Mouse (Mus musculus) heart, adult 2 months (tissue): ENCODE data around the gene C77080. TPM values are rescaled to one million over a fixed set of nuclear protein-coding genes. Genes with fewer than 3 reads are reported as not detected.

Experiments used
- DNase-seq, 2 experiments: peaks; one replicate each; pipeline ENCODE4 v3.0.0; 2021
- H3K27ac ChIP-seq: fragments of 200-600 bp; 2 replicates; pipeline ENCODE4 v1.8.1; 2022
- H3K27me3 ChIP-seq: fragments of 200-500 bp; 2 replicates; pipeline ENCODE4 v1.6.1; 2012; ENCODE audit warnings: mild to moderate bottlenecking, low read length, inconsistent platforms, mixed read lengths; ENCODE audit not compliant: control insufficient read depth, insufficient read depth
- H3K36me3 ChIP-seq: fragments of 200-500 bp; 2 replicates; pipeline ENCODE4 v1.6.1; 2012; ENCODE audit warnings: low read length, inconsistent platforms; ENCODE audit not compliant: control insufficient read depth, insufficient read depth
- H3K4me1 ChIP-seq: fragments of 200-500 bp; 2 replicates; pipeline ENCODE4 v1.6.1; 2011; ENCODE audit warnings: low read length; ENCODE audit not compliant: control insufficient read depth, insufficient read depth
- H3K4me3 ChIP-seq: fragments of 200-600 bp; 2 replicates; pipeline ENCODE4 v1.8.1; 2022
- H3K79me2 ChIP-seq: fragments of 200-500 bp; replicated peaks from 2 replicates; pipeline ENCODE4 v1.6.1; 2012; ENCODE audit warnings: mild to moderate bottlenecking, inconsistent platforms, low read length, moderate library complexity, mixed read lengths; ENCODE audit not compliant: control insufficient read depth, insufficient read depth
- H3K9ac ChIP-seq: fragments of 200-500 bp; 2 replicates; pipeline ENCODE4 v1.6.1; 2012; ENCODE audit warnings: low read depth, mild to moderate bottlenecking, control low read depth, inconsistent platforms, low read length, mixed read lengths
- CTCF ChIP-seq: fragments of 200-600 bp; IDR thresholded peaks from 2 replicates; pipeline ENCODE4 v1.8.1; 2022; ENCODE audit warnings: antibody characterized with exemption, mild to moderate bottlenecking, moderate library complexity
- EP300 ChIP-seq: fragments of 200-500 bp; IDR thresholded peaks from 2 replicates; pipeline ENCODE4 v1.6.1; 2011; ENCODE audit warnings: low read depth, low read length, control low read depth; ENCODE audit not compliant: insufficient read depth
- POLR2A ChIP-seq: fragments of 200-500 bp; IDR thresholded peaks from 2 replicates; pipeline ENCODE4 v1.6.1; 2011; ENCODE audit warnings: mild to moderate bottlenecking, low read depth, low read length, control low read depth; ENCODE audit not compliant: insufficient read depth
- WGBS: fragments of 180-500 bp; shearing (Covaris S2); methylation state at CpG from one replicate; pipeline ENCODE4 v1.1.7; 2018; 5-methylcytosine and 5-hydroxymethylcytosine counted together
- intact Hi-C: fragments of 180-260 bp; cut with DNase I; formaldehyde crosslinking; loops from one replicate; pipeline ENCODE4 v1.15.1; 2025
- polyA plus RNA-seq: library from polyadenylated mRNA; depleted of rRNA; stranded (reverse); fragments of >200 nt; gene quantifications from 2 replicates; pipeline ENCODE4 v1.2.3, GENCODE M21; 2012
- total RNA-seq, 2 experiments: library from RNA; stranded (reverse); gene quantifications; 2 replicates each; pipeline ENCODE4 v1.2.3; 2021

C77080 gene
- total and polyA plus RNA-seq, 3 experiments, result 3.2 to 4.4 (median 3.7) TPM

GRCm38 (mm10) chr4:129266821-129267220, 5.6 kb upstream of the C77080 start:
- H3K9ac ChIP-seq, result no peak overlapping the region
- H3K79me2 ChIP-seq, result no peaks in the 10 kb centered on the region
- 95% methylated on average over 5 of the region's 5 CpGs for WGBS
- no peak overlapping the region for H3K27ac ChIP-seq
- H3K4me1 ChIP-seq, result peaks cover 10% of the 10 kb centered on the region
- no peak for DNase-seq
- TF ChIP-seq EP300 (no peak), POLR2A (no peak), CTCF (no peak)
- H3K27me3 ChIP-seq, result no peaks in the 10 kb centered on the region
- intact Hi-C loops, result no loop called here
- no peak overlapping the region for H3K4me3 ChIP-seq
- no peaks in the 10 kb centered on the region for H3K36me3 ChIP-seq

GRCm38 (mm10) chr4:129266191-129266590, 5.0 kb upstream of the C77080 start:
- intact Hi-C loops, result no loop called here
- no peak overlapping the region for H3K4me3 ChIP-seq
- no peaks in the 10 kb centered on the region for H3K27me3 ChIP-seq
- no peak overlapping the region for H3K9ac ChIP-seq
- DNase-seq, result no peak
- no peak overlapping the region for H3K27ac ChIP-seq
- H3K79me2 ChIP-seq, result no peaks in the 10 kb centered on the region
- 86% methylated on average over 4 of the region's 4 CpGs for WGBS
- TF ChIP-seq CTCF (no peak), POLR2A (no peak), EP300 (no peak)
- H3K36me3 ChIP-seq, result no peaks in the 10 kb centered on the region
- peaks cover 10% of the 10 kb centered on the region for H3K4me1 ChIP-seq

GRCm38 (mm10) chr4:129263225-129264021, 2.2 kb upstream of the C77080 start:
- Histone ChIP-seq H3K9ac (no peak overlapping the region), H3K36me3 (no peaks in the 10 kb centered on the region), H3K4me3 (no peak overlapping the region), H3K4me1 (peaks cover 17% of the 10 kb centered on the region), H3K79me2 (no peaks in the 10 kb centered on the region), H3K27ac (peak overlapping the region; percentile 42), H3K27me3 (no peaks in the 10 kb centered on the region)
- TF ChIP-seq CTCF, result no peak
- TF ChIP-seq EP300, result peak; percentile 64
- TF ChIP-seq POLR2A, result peak; percentile 40; the same call in 1 of the 2 replicates
- DNase-seq, result peak; percentile 60 to 73
- 19% methylated on average over 19 of the region's 19 CpGs for WGBS
- intact Hi-C loops, result loop anchor here (2.0 kb wide), 1 partner anchor 17 kb away; no protein-coding TSS in a partner anchor

GRCm38 (mm10) chr4:129260678-129261077, 526 bp downstream of the C77080 start:
- peak; percentile 59 to 65 for DNase-seq
- Histone ChIP-seq H3K4me3 (no peak overlapping the region), H3K4me1 (peaks cover 25% of the 10 kb centered on the region), H3K9ac (no peak overlapping the region), H3K27ac (no peak overlapping the region), H3K36me3 (no peaks in the 10 kb centered on the region), H3K27me3 (no peaks in the 10 kb centered on the region), H3K79me2 (no peaks in the 10 kb centered on the region)
- intact Hi-C loops, result no loop called here
- WGBS, result 23% methylated on average over 6 of the region's 6 CpGs
- TF ChIP-seq EP300 (0 out of 2 replicates have a peak, but pooled peaks have one; percentile 35), POLR2A (no peak)

- H3K9ac ChIP-seq, result no peak overlapping the region
- no peaks in the 10 kb centered on the region for H3K79me2 ChIP-seq
- no peaks in the 10 kb centered on the region for H3K36me3 ChIP-seq
- 38% methylated on average over 4 of the region's 4 CpGs for WGBS
- DNase-seq, result peak in 1 of 2 experiments; percentile 58
- H3K4me3 ChIP-seq, result no peak overlapping the region
- H3K27me3 ChIP-seq, result no peaks in the 10 kb centered on the region
- TF ChIP-seq EP300 (0 out of 2 replicates have a peak, but pooled peaks have one; percentile 21), CTCF (no peak)
- no peak overlapping the region for H3K27ac ChIP-seq
- intact Hi-C loops, result no loop called here
- peaks cover 23% of the 10 kb centered on the region for H3K4me1 ChIP-seq
Observed at GRCm38 (mm10) chr4:129259101-129259500, 2.1 kb downstream of the C77080 start.
